In the genomic region with DNA sequence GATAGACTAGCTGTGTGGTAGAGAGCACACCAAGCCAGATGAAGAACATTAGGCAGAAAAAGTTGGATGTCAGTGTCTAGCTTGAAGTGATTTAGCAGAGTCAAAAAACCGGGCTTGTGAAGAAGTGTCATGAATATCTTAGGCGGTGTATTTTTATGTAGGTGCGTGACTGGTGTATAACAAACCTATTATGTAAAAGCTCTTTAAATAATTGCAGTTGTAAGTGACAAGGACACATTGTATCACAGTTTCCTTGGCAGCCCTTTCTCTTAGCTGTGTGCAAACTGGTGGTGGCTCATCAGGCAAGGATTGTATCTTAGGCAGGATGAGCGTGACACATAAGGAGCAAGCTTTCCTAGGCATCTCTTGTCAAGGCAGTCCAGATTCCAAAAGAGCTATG, we compare ENCODE assay signal across 27 mouse cellular contexts. TPM values are rescaled to one million over a fixed set of nuclear protein-coding genes. Genes with fewer than 3 reads are reported as not detected.
DNase-seq lines count a peak whose midpoint lies in the region; ATAC-seq and TF ChIP-seq lines count a peak whose summit lies in the region.
"Had no signal": no experiment of that assay in that cellular context is flagged by ENCODE, and none has a peak within 500 bp of the region (broad histone marks: within the 10 kb centered on the region; RNA-seq: fewer than 3 reads in every experiment).

No protein-coding gene starts in this region.

- intact Hi-C loops in left cerebral cortex, postnatal 14 days (cut with DNase I): no loop called here

- no peak overlapping the region for H3K4me3 ChIP-seq in layer of hippocampus, adult 2 months
- no peak overlapping the region for H3K4me3 ChIP-seq in intestine, postnatal 0 days (ENCODE audit: low read depth, low read length)
- H3K4me3 ChIP-seq: embryonic facial prominence, embryonic 15.5 days; heart, embryonic 12.5 days; hindbrain, embryonic 10.5 days; intestine, embryonic 15.5 days; limb, embryonic 12.5 days; liver, embryonic 12.5 days had no signal

- no peak overlapping the region for H3K9ac ChIP-seq in intestine, postnatal 0 days (ENCODE audit: low read depth, low read length)
- H3K9ac ChIP-seq: embryonic facial prominence, embryonic 15.5 days; heart, embryonic 12.5 days; intestine, embryonic 15.5 days; limb, embryonic 12.5 days; liver, embryonic 12.5 days had no signal

- H3K4me1 ChIP-seq in intestine, postnatal 0 days (replicated peaks; ENCODE audit: control insufficient read depth, insufficient read depth, low read length): no peaks in the 10 kb centered on the region
- H3K4me1 ChIP-seq: embryonic facial prominence, embryonic 15.5 days; hindbrain, embryonic 10.5 days; intestine, embryonic 15.5 days; limb, embryonic 12.5 days; liver, embryonic 12.5 days had no signal

- H3K36me3 ChIP-seq in intestine, postnatal 0 days (ENCODE audit: control insufficient read depth, insufficient read depth): no peaks in the 10 kb centered on the region
- H3K36me3 ChIP-seq: embryonic facial prominence, embryonic 15.5 days; heart, embryonic 12.5 days; hindbrain, embryonic 10.5 days; intestine, embryonic 15.5 days; limb, embryonic 12.5 days; liver, embryonic 12.5 days had no signal

- peak overlapping the region; percentile 79 for H3K27ac ChIP-seq in layer of hippocampus, adult 2 months
- H3K27ac ChIP-seq in intestine, postnatal 0 days (ENCODE audit: low read depth, low read length): no peak overlapping the region
- H3K27ac ChIP-seq: embryonic facial prominence, embryonic 15.5 days; hindbrain, embryonic 10.5 days; intestine, embryonic 15.5 days; limb, embryonic 12.5 days; liver, embryonic 12.5 days had no signal

- ATAC-seq in intestine, postnatal 0 days: no peak
- ATAC-seq: activated CD4-positive, CD25-positive, alpha-beta regulatory T cell, adult 4 months; hindbrain, embryonic 16.5 days; intestine, embryonic 15.5 days; liver, embryonic 12.5 days had no signal

- peak in 1 of 2 experiments; percentile 63 for DNase-seq in layer of hippocampus, adult 2 months (ENCODE audit: low spot score in 2 of 2)
- no peak for DNase-seq in layer of hippocampus, postnatal 25 days (ENCODE audit: extremely low spot score in 1 of 2, low spot score in 1 of 2)
- peak; percentile 51 to 66 for DNase-seq in right cerebral cortex, adult 2 months (ENCODE audit: low spot score in 2 of 2)
- DNase-seq in right cerebral cortex, postnatal 14 days: no peak
- peak; percentile 58 to 91 for DNase-seq in left cerebral cortex, postnatal 14 days (ENCODE audit: low spot score in 2 of 2)
- DNase-seq in T-cell, adult 2 months (ENCODE audit: low spot score): no peak
- DNase-seq: adrenal gland, adult 8-10 months; cerebellum, adult 8-10 months; cerebellum, postnatal 36 days; gastrocnemius, postnatal 10 days; heart, postnatal 10 days; kidney, adult 9 months; kidney, postnatal 14 days; lung, adult 18-20 months; lung, postnatal 10 days; spleen, adult 18-20 months; thymus, postnatal 14 days had no signal

- WGBS in intestine, postnatal 0 days: 91% methylated on average over 4 of the region's 4 CpGs

- no peaks in the 10 kb centered on the region for H3K27me3 ChIP-seq in intestine, postnatal 0 days (replicated peaks; ENCODE audit: control insufficient read depth, insufficient read depth, low read length)
- H3K27me3 ChIP-seq: embryonic facial prominence, embryonic 15.5 days; heart, embryonic 12.5 days; intestine, embryonic 15.5 days; limb, embryonic 12.5 days; liver, embryonic 12.5 days had no signal

- H3K9me3 ChIP-seq in intestine, postnatal 0 days (ENCODE audit: control insufficient read depth): no peaks in the 10 kb centered on the region
- H3K9me3 ChIP-seq: embryonic facial prominence, embryonic 15.5 days; heart, embryonic 12.5 days; hindbrain, embryonic 10.5 days; intestine, embryonic 15.5 days; limb, embryonic 12.5 days; liver, embryonic 12.5 days had no signal

- no peak for TF ChIP-seq CTCF in layer of hippocampus, adult 2 months (conservative IDR thresholded peaks at IDR 0.05)
- TF ChIP-seq CTCF in intestine, postnatal 0 days (IDR thresholded peaks at IDR 0.05; ENCODE audit: low read depth): no peak

- H3K4me2 ChIP-seq in intestine, postnatal 0 days (replicated peaks; ENCODE audit: low read depth): no peak overlapping the region
- H3K4me2 ChIP-seq: embryonic facial prominence, embryonic 15.5 days; heart, embryonic 12.5 days; intestine, embryonic 15.5 days; limb, embryonic 12.5 days; liver, embryonic 12.5 days; midbrain, embryonic 11.5 days had no signal

RNA-seq across cellular contexts. Expression of a gene that starts 46.1 kb away (rescaled TPM):
- total RNA-seq in layer of hippocampus, adult 2 months (2021): 10 to 100 TPM; 74.8 to 75.3 TPM
- 10 to 100 TPM; 78.2 to 78.5 TPM for total RNA-seq in layer of hippocampus, postnatal 25 days (2021)
- 10 to 100 TPM; 88.0 to 98.7 TPM for total RNA-seq in left cerebral cortex, postnatal 14 days (2021)
- 17.9 and 20.7 TPM in 2 replicates for polyA plus RNA-seq in intestine, postnatal 0 days (2015; fragmentation: Nextera tagmentation; extraction: Ambion mirVana)

Comparison
In these comparisons a context has a peak if more than half of its experiments do, and no peak if none do; other contexts are left out.
1. DNase-seq: peak in right cerebral cortex, adult 2 months (2 of 2) and left cerebral cortex, postnatal 14 days (2 of 2); none in layer of hippocampus, postnatal 25 days (0 of 2), right cerebral cortex, postnatal 14 days (single experiment) and T-cell, adult 2 months (single experiment).